Mouse (Mus musculus): ENCODE data around the gene Wfdc12. TPM values are rescaled to one million over a fixed set of nuclear protein-coding genes. Genes with fewer than 3 reads are reported as not detected.

Wfdc12 gene
- polyA plus RNA-seq, 1 experiment from 2014 or later, result not detected

GRCm38 (mm10) chr2:164152341-164152740 lies 38.1 kb downstream of the Wfdc12 start:
- H3K27me3 ChIP-seq, result no peaks in the 10 kb centered on the region
- no peaks in the 10 kb centered on the region for H3K4me1 ChIP-seq (replicated peaks)
- DNase-seq, result no peak
- H3K4me2 ChIP-seq, result no peak overlapping the region
- no peaks in the 10 kb centered on the region for H3K9me3 ChIP-seq (replicated peaks)
- H3K9ac ChIP-seq, result no peak overlapping the region
- no peak overlapping the region for H3K4me3 ChIP-seq (replicated peaks)
- 82% methylated on average over 11 of the region's 11 CpGs for whole genome bisulfite sequencing (ENCODE audit: insufficient replicate concordance)
- H3K27ac ChIP-seq, result no peak overlapping the region
- ATAC-seq (ENCODE audit: low read depth), result no peak
- H3K36me3 ChIP-seq, result peaks cover 41% of the 10 kb centered on the region

GRCm38 (mm10) chr2:164150086-164150760 lies 40.2 kb downstream of the Wfdc12 start:
- no peak for ATAC-seq (ENCODE audit: low read depth)
- Histone ChIP-seq H3K4me3 (replicated peaks) (no peak overlapping the region), H3K9ac (no peak overlapping the region), H3K4me2 (no peak overlapping the region), H3K27ac (no peak overlapping the region), H3K4me1 (replicated peaks) (no peaks in the 10 kb centered on the region), H3K36me3 (peaks cover 41% of the 10 kb centered on the region), H3K27me3 (no peaks in the 10 kb centered on the region), H3K9me3 (replicated peaks) (no peaks in the 10 kb centered on the region)
- DNase-seq, result no peak
- WGBS (ENCODE audit: insufficient replicate concordance), result 67% methylated on average over 14 of the region's 14 CpGs

GRCm38 (mm10) chr2:164146556-164146955 lies 43.9 kb downstream of the Wfdc12 start:
- Histone ChIP-seq H3K27ac (no peak overlapping the region), H3K4me2 (no peak overlapping the region), H3K4me1 (replicated peaks) (no peaks in the 10 kb centered on the region), H3K9me3 (replicated peaks) (no peaks in the 10 kb centered on the region), H3K4me3 (replicated peaks) (no peak overlapping the region), H3K36me3 (peaks cover 17% of the 10 kb centered on the region), H3K9ac (no peak overlapping the region), H3K27me3 (no peaks in the 10 kb centered on the region)
- ATAC-seq (ENCODE audit: low read depth) (no peak), DNase-seq (no peak)
- 81% methylated on average over 12 of the region's 12 CpGs for WGBS (ENCODE audit: insufficient replicate concordance)

GRCm38 (mm10) chr2:164144541-164144940 lies 45.9 kb downstream of the Wfdc12 start:
- ATAC-seq (ENCODE audit: low read depth) (no peak), DNase-seq (no peak)
- no peaks in the 10 kb centered on the region for H3K27me3 ChIP-seq
- H3K9me3 ChIP-seq (replicated peaks), result no peaks in the 10 kb centered on the region
- H3K4me2 ChIP-seq, result no peak overlapping the region
- peaks cover 9% of the 10 kb centered on the region; the same call in 1 of the 2 replicates for H3K36me3 ChIP-seq
- WGBS (ENCODE audit: insufficient replicate concordance), result 79% methylated on average over 10 of the region's 10 CpGs
- no peaks in the 10 kb centered on the region for H3K4me1 ChIP-seq (replicated peaks)
- H3K4me3 ChIP-seq (replicated peaks), result no peak overlapping the region
- H3K27ac ChIP-seq, result no peak overlapping the region
- H3K9ac ChIP-seq, result no peak overlapping the region

GRCm38 (mm10) chr2:164144025-164144424 lies 46.4 kb downstream of the Wfdc12 start:
- ATAC-seq (ENCODE audit: low read depth), result no peak

GRCm38 (mm10) chr2:164142021-164142420 lies 48.4 kb downstream of the Wfdc12 start:
- Histone ChIP-seq H3K36me3 (0 out of 2 replicates have a peak, but pooled peaks cover 5% of the 10 kb centered on the region), H3K4me2 (no peak overlapping the region), H3K4me3 (replicated peaks) (no peak overlapping the region), H3K4me1 (replicated peaks) (no peaks in the 10 kb centered on the region), H3K9me3 (replicated peaks) (no peaks in the 10 kb centered on the region), H3K27me3 (no peaks in the 10 kb centered on the region), H3K9ac (no peak overlapping the region), H3K27ac (no peak overlapping the region)
- 70% methylated on average over 10 of the region's 10 CpGs for WGBS (ENCODE audit: insufficient replicate concordance)
- ATAC-seq (ENCODE audit: low read depth) (no peak), DNase-seq (no peak)

More at GRCm38 (mm10) chr2:164144025-164144424, 46.4 kb downstream of the Wfdc12 start:
- Histone ChIP-seq H3K27ac (no peak overlapping the region), H3K36me3 (peaks cover 9% of the 10 kb centered on the region; the same call in 1 of the 2 replicates), H3K27me3 (no peaks in the 10 kb centered on the region), H3K4me2 (no peak overlapping the region), H3K9ac (no peak overlapping the region), H3K4me1 (replicated peaks) (no peaks in the 10 kb centered on the region), H3K4me3 (replicated peaks) (no peak overlapping the region), H3K9me3 (replicated peaks) (no peaks in the 10 kb centered on the region)
- no peak for DNase-seq
- 74% methylated on average over 6 of the region's 6 CpGs for WGBS (ENCODE audit: insufficient replicate concordance)

Other genes starting within 250 kb of the Wfdc12 start
- 130 and 151 TPM in 2 replicates for gene Ywhab, start 195.6 kb downstream of the Wfdc12 start, polyA plus RNA-seq (2015; fragmentation: Nextera tagmentation; extraction: Ambion mirVana)
- gene Pabpc1l, start 165.2 kb downstream of the Wfdc12 start, polyA plus RNA-seq (2015; fragmentation: Nextera tagmentation; extraction: Ambion mirVana), result 0.30 and 0.39 TPM in 2 replicates
- gene Stk4, start 120.3 kb downstream of the Wfdc12 start, polyA plus RNA-seq (2015; fragmentation: Nextera tagmentation; extraction: Ambion mirVana), result 14.8 and 17.9 TPM in 2 replicates
- 26.1 and 28.6 TPM in 2 replicates for gene Tomm34, start 119.4 kb downstream of the Wfdc12 start, polyA plus RNA-seq (2015; fragmentation: Nextera tagmentation; extraction: Ambion mirVana)
- gene Kcns1, start 19.5 kb downstream of the Wfdc12 start, polyA plus RNA-seq (2015; fragmentation: Nextera tagmentation; extraction: Ambion mirVana), result not detected in 2 replicates
- gene Wfdc5, start 7.9 kb downstream of the Wfdc12 start, polyA plus RNA-seq (2015; fragmentation: Nextera tagmentation; extraction: Ambion mirVana), result not detected in 2 replicates
- gene Wfdc15a, start 9.5 kb upstream of the Wfdc12 start, polyA plus RNA-seq (2015; fragmentation: Nextera tagmentation; extraction: Ambion mirVana), result not detected in 2 replicates
- 0.34 TPM in 1 of 2 replicates, not detected in the other for gene Wfdc15b, start 31.1 kb upstream of the Wfdc12 start, polyA plus RNA-seq (2015; fragmentation: Nextera tagmentation; extraction: Ambion mirVana)
- gene Svs2, start 47.9 kb upstream of the Wfdc12 start, polyA plus RNA-seq (2015; fragmentation: Nextera tagmentation; extraction: Ambion mirVana), result not detected in 2 replicates
- gene Svs3b, start 66.0 kb upstream of the Wfdc12 start, polyA plus RNA-seq (2015; fragmentation: Nextera tagmentation; extraction: Ambion mirVana), result not detected in 2 replicates
- gene Svs4, start 87.9 kb upstream of the Wfdc12 start, polyA plus RNA-seq (2015; fragmentation: Nextera tagmentation; extraction: Ambion mirVana), result not detected in 2 replicates
- gene Svs3a, start 98.7 kb upstream of the Wfdc12 start, polyA plus RNA-seq (2015; fragmentation: Nextera tagmentation; extraction: Ambion mirVana), result not detected in 2 replicates
- not detected in 2 replicates for gene Svs6, start 126.1 kb upstream of the Wfdc12 start, polyA plus RNA-seq (2015; fragmentation: Nextera tagmentation; extraction: Ambion mirVana)
- not detected in 2 replicates for gene Svs5, start 142.1 kb upstream of the Wfdc12 start, polyA plus RNA-seq (2015; fragmentation: Nextera tagmentation; extraction: Ambion mirVana)
- 16.6 and 20.5 TPM in 2 replicates for gene Slpi, start 198.5 kb upstream of the Wfdc12 start, polyA plus RNA-seq (2015; fragmentation: Nextera tagmentation; extraction: Ambion mirVana)
- gene Rbpjl, start 212.5 kb upstream of the Wfdc12 start, polyA plus RNA-seq (2015; fragmentation: Nextera tagmentation; extraction: Ambion mirVana), result 0.02 TPM in 2 replicates
- gene Matn4, start 214.6 kb upstream of the Wfdc12 start, polyA plus RNA-seq (2015; fragmentation: Nextera tagmentation; extraction: Ambion mirVana), result 0.13 and 0.35 TPM in 2 replicates